Mouse (Mus musculus): ENCODE results near the gene Zfp791. TPM values are rescaled to one million over a fixed set of nuclear protein-coding genes. Genes with fewer than 3 reads are reported as not detected.
"Not testable (repeated sequence)": the region's sequence is repeated elsewhere in the genome, so short reads cannot be mapped to it uniquely, and the experiment has no call there.

Gene Zfp791
- total RNA-seq, 1 experiment = 1.0 TPM

GRCm38 (mm10) chr8:85083108-85083813, 39.6 kb downstream of the Zfp791 start, which contains the start of gene Man2b1:
Gene Man2b1 (plus strand): TSS chr8:85083270.
- Histone ChIP-seq H3K36me3 (ENCODE audit: control insufficient read depth, insufficient read depth, low read length, poor library complexity, severe bottlenecking) (peaks cover 3% of the 10 kb centered on the region; the same call in 1 of the 2 replicates), H3K27ac (ENCODE audit: insufficient read depth, low read depth, low read length, poor library complexity, severe bottlenecking) (no peak within 1 kb of the TSS), H3K4me1 (ENCODE audit: control insufficient read depth in 2 of 2, insufficient read depth in 2 of 2, low read length in 2 of 2, poor library complexity in 1 of 2) (peaks cover 2 to 10% of the 10 kb centered on the region in 2 experiments; a peak in 3 of 4 replicates), H3K9ac (ENCODE audit: insufficient read depth, low read depth, low read length, poor library complexity, severe bottlenecking) (peak within 1 kb of the TSS; percentile 74), H3K9me3 (ENCODE audit: control insufficient read depth, insufficient read depth, low read depth, low read length) (no peaks in the 10 kb centered on the region), H3K4me3 (ENCODE audit: insufficient read depth in 1 of 2, low read depth in 1 of 2, low read length in 2 of 2, poor library complexity in 1 of 2, severe bottlenecking in 1 of 2) (peak within 1 kb of the TSS; percentile 74 to 97)
- in situ Hi-C loops (cut with MboI; ENCODE audit: low sequenced_read_pairs in 2 of 2, unreplicated experiment in 2 of 2) = no loop called here
- TF ChIP-seq ZC3H11A (IDR thresholded peaks at IDR 0.05; ENCODE audit: borderline replicate concordance, low read depth, low read length) (no peak), ZNF384 (IDR thresholded peaks at IDR 0.05; ENCODE audit: low read depth, low read length) (no peak), HCFC1 (IDR thresholded peaks at IDR 0.05; ENCODE audit: borderline replicate concordance, insufficient read depth, low read length) (no peak), MAFK (IDR thresholded peaks at IDR 0.05; ENCODE audit: insufficient read depth, low read depth, low read length) (no peak), CHD2 (IDR thresholded peaks at IDR 0.05; ENCODE audit: low read depth, low read length) (no peak)
- DNase-seq (ENCODE audit: low read depth, low spot score) = peak; percentile 91

- H3K4me1 ChIP-seq (ENCODE audit: control insufficient read depth in 2 of 2, insufficient read depth in 2 of 2, low read length in 2 of 2, poor library complexity in 1 of 2) = peaks cover 2 to 10% of the 10 kb centered on the region in 2 experiments; a peak in 3 of 4 replicates
- H3K27ac ChIP-seq (ENCODE audit: insufficient read depth, low read depth, low read length, poor library complexity, severe bottlenecking); DNase-seq (ENCODE audit: low read depth, low spot score); in situ Hi-C loops (cut with MboI; ENCODE audit: low sequenced_read_pairs in 2 of 2, unreplicated experiment in 2 of 2); H3K9ac ChIP-seq (ENCODE audit: insufficient read depth, low read depth, low read length, poor library complexity, severe bottlenecking); H3K9me3 ChIP-seq (ENCODE audit: control insufficient read depth, insufficient read depth, low read depth, low read length); H3K36me3 ChIP-seq (ENCODE audit: control insufficient read depth, insufficient read depth, low read length, poor library complexity, severe bottlenecking); H3K4me3 ChIP-seq (ENCODE audit: insufficient read depth in 1 of 2, low read depth in 1 of 2, low read length in 2 of 2, poor library complexity in 1 of 2, severe bottlenecking in 1 of 2): not testable (repeated sequence)
These were observed 40.7 kb downstream of the Zfp791 start for GRCm38 (mm10) chr8:85082169-85082568.

- in situ Hi-C loops (cut with MboI; ENCODE audit: low sequenced_read_pairs in 2 of 2, unreplicated experiment in 2 of 2) = no loop called here
- H3K27ac ChIP-seq (ENCODE audit: insufficient read depth, low read depth, low read length, poor library complexity, severe bottlenecking) = no peak within 1 kb of the TSS; the same call in 1 of the 2 replicates
- peak; percentile 84 for DNase-seq (ENCODE audit: low read depth, low spot score)
- H3K9ac ChIP-seq (ENCODE audit: insufficient read depth, low read depth, low read length, poor library complexity, severe bottlenecking) = peak within 1 kb of the TSS; percentile 88
- H3K4me3 ChIP-seq (ENCODE audit: insufficient read depth in 1 of 2, low read depth in 1 of 2, low read length in 2 of 2, poor library complexity in 1 of 2, severe bottlenecking in 1 of 2) = peak within 1 kb of the TSS; percentile 90 to 91
- H3K9me3 ChIP-seq (ENCODE audit: control insufficient read depth, insufficient read depth, low read depth, low read length) = no peaks in the 10 kb centered on the region
- peaks cover 4% of the 10 kb centered on the region; the same call in 1 of the 2 replicates for H3K36me3 ChIP-seq (ENCODE audit: control insufficient read depth, insufficient read depth, low read length, poor library complexity, severe bottlenecking)
- no peak for TF ChIP-seq HCFC1 (IDR thresholded peaks at IDR 0.05; ENCODE audit: borderline replicate concordance, insufficient read depth, low read length)
- TF ChIP-seq ZC3H11A (IDR thresholded peaks at IDR 0.05; ENCODE audit: borderline replicate concordance, low read depth, low read length) = no peak
- TF ChIP-seq ZNF384 (IDR thresholded peaks at IDR 0.05; ENCODE audit: low read depth, low read length) = no peak
- no peak for TF ChIP-seq CHD2 (IDR thresholded peaks at IDR 0.05; ENCODE audit: low read depth, low read length)
- no peak for TF ChIP-seq MAFK (IDR thresholded peaks at IDR 0.05; ENCODE audit: insufficient read depth, low read depth, low read length)
- H3K4me1 ChIP-seq (ENCODE audit: control insufficient read depth in 2 of 2, insufficient read depth in 2 of 2, low read length in 2 of 2, poor library complexity in 1 of 2) = peaks cover 2 to 10% of the 10 kb centered on the region in 2 experiments; a peak in 3 of 4 replicates
These were observed 41.7 kb downstream of the Zfp791 start, which contains the start of gene Wdr83 for GRCm38 (mm10) chr8:85081216-85081555. Gene Wdr83 (minus strand): TSS chr8:85081306.

GRCm38 (mm10) chr8:85080532-85081215, 42.2 kb downstream of the Zfp791 start, which contains the start of gene Wdr83os:
Gene Wdr83os (plus strand): TSS chr8:85080740.
- TF ChIP-seq HCFC1 (IDR thresholded peaks at IDR 0.05; ENCODE audit: borderline replicate concordance, insufficient read depth, low read length) (peak; percentile 79), ZNF384 (IDR thresholded peaks at IDR 0.05; ENCODE audit: low read depth, low read length) (no peak), ZC3H11A (IDR thresholded peaks at IDR 0.05; ENCODE audit: borderline replicate concordance, low read depth, low read length) (0 out of 2 replicates have a peak, but pooled peaks have one; percentile 4), MAFK (IDR thresholded peaks at IDR 0.05; ENCODE audit: insufficient read depth, low read depth, low read length) (no peak), CHD2 (IDR thresholded peaks at IDR 0.05; ENCODE audit: low read depth, low read length) (0 out of 2 replicates have a peak, but pooled peaks have one; percentile 23)
- in situ Hi-C loops (cut with MboI; ENCODE audit: low sequenced_read_pairs in 2 of 2, unreplicated experiment in 2 of 2) = no loop called here
- no peak within 1 kb of the TSS; the same call in 1 of the 2 replicates for H3K27ac ChIP-seq (ENCODE audit: insufficient read depth, low read depth, low read length, poor library complexity, severe bottlenecking)

More at GRCm38 (mm10) chr8:85080532-85081215, 42.2 kb downstream of the Zfp791 start, which contains the start of gene Wdr83os:
- peak within 1 kb of the TSS; percentile 90 to 91 for H3K4me3 ChIP-seq (ENCODE audit: insufficient read depth in 1 of 2, low read depth in 1 of 2, low read length in 2 of 2, poor library complexity in 1 of 2, severe bottlenecking in 1 of 2)
- peaks cover 9% of the 10 kb centered on the region; the same call in 1 of the 2 replicates for H3K36me3 ChIP-seq (ENCODE audit: control insufficient read depth, insufficient read depth, low read length, poor library complexity, severe bottlenecking)
- peak; percentile 55 for DNase-seq (ENCODE audit: low read depth, low spot score)
- no peaks in the 10 kb centered on the region for H3K9me3 ChIP-seq (ENCODE audit: control insufficient read depth, insufficient read depth, low read depth, low read length)
- H3K9ac ChIP-seq (ENCODE audit: insufficient read depth, low read depth, low read length, poor library complexity, severe bottlenecking) = peak within 1 kb of the TSS; percentile 88
- peaks cover 2 to 11% of the 10 kb centered on the region in 2 experiments; a peak in 3 of 4 replicates for H3K4me1 ChIP-seq (ENCODE audit: control insufficient read depth in 2 of 2, insufficient read depth in 2 of 2, low read length in 2 of 2, poor library complexity in 1 of 2)
